Mouse (Mus musculus): Measurements from ENCODE around the gene Ttc1. TPM values are rescaled to one million over a fixed set of nuclear protein-coding genes. Genes with fewer than 3 reads are reported as not detected.

Gene Ttc1
- total and polyA plus RNA-seq, 2 experiments, result 5.9 to 15.8 TPM

- no peak overlapping the region for H3K9ac ChIP-seq (ENCODE audit: low read depth, low read length)
- H3K27me3 ChIP-seq (ENCODE audit: control insufficient read depth, insufficient read depth, low read length), result no peaks in the 10 kb centered on the region
- no peak for DNase-seq (ENCODE audit: extremely low read depth, low read depth, low spot score)
- H3K27ac ChIP-seq (replicated peaks; ENCODE audit: insufficient read depth, low read depth, low read length), result no peak overlapping the region
- TF ChIP-seq CTCF (IDR thresholded peaks at IDR 0.05; ENCODE audit: low read depth, low read length) (no peak), POLR2A (IDR thresholded peaks at IDR 0.05; ENCODE audit: extremely low read depth, insufficient read depth, low read length) (no peak)
- H3K79me2 ChIP-seq (ENCODE audit: control insufficient read depth, insufficient read depth, low read length), result no peaks in the 10 kb centered on the region; the same call in 1 of the 2 replicates
- peaks cover 11% of the 10 kb centered on the region for H3K4me1 ChIP-seq (ENCODE audit: control insufficient read depth, insufficient read depth, low read length)
- 0 out of 2 replicates have a peak, but pooled peaks cover 3% of the 10 kb centered on the region for H3K36me3 ChIP-seq (ENCODE audit: control insufficient read depth, insufficient read depth, low read length)
- no peak overlapping the region for H3K4me3 ChIP-seq (ENCODE audit: insufficient read depth, low read depth, low read length)
- 82% methylated on average over 5 of the region's 5 CpGs for whole genome bisulfite sequencing
Measured at GRCm38 (mm10) chr11:43779551-43779950, 31.7 kb upstream of the Ttc1 start.

DNA sequence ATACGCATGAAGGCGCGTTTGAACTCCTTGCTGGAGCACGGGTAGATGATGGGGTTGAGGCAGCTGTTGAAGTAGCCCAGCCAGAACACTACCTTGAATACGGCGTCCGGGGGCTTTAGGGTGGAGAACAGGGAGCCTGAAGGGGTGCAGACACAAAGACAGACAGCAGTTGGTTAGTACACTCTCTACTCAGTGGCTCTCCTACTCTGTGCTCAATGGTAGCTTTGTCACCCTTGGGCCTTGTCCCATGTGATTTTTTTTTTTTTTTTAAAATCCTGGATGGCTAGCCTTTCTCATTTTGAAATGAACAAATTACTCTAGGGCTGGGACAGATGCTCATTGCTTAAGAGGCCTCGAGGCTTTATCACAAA, 28.5 kb upstream of the Ttc1 start:
- 71% methylated on average over 8 of the region's 8 CpGs for WGBS
- Histone ChIP-seq H3K27me3 (ENCODE audit: control insufficient read depth, insufficient read depth, low read length) (no peaks in the 10 kb centered on the region), H3K9ac (ENCODE audit: low read depth, low read length) (no peak overlapping the region), H3K36me3 (ENCODE audit: control insufficient read depth, insufficient read depth, low read length) (0 out of 2 replicates have a peak, but pooled peaks cover 3% of the 10 kb centered on the region), H3K79me2 (ENCODE audit: control insufficient read depth, insufficient read depth, low read length) (no peaks in the 10 kb centered on the region), H3K4me1 (ENCODE audit: control insufficient read depth, insufficient read depth, low read length) (no peaks in the 10 kb centered on the region), H3K4me3 (ENCODE audit: insufficient read depth, low read depth, low read length) (no peak overlapping the region), H3K27ac (replicated peaks; ENCODE audit: insufficient read depth, low read depth, low read length) (no peak overlapping the region)
- TF ChIP-seq POLR2A (IDR thresholded peaks at IDR 0.05; ENCODE audit: extremely low read depth, insufficient read depth, low read length) (no peak), CTCF (IDR thresholded peaks at IDR 0.05; ENCODE audit: low read depth, low read length) (no peak)
- no peak for DNase-seq (ENCODE audit: extremely low read depth, low read depth, low spot score)

- no peaks in the 10 kb centered on the region for H3K27me3 ChIP-seq (ENCODE audit: control insufficient read depth, insufficient read depth, low read length)
- no peak overlapping the region for H3K4me3 ChIP-seq (ENCODE audit: insufficient read depth, low read depth, low read length)
- H3K79me2 ChIP-seq (ENCODE audit: control insufficient read depth, insufficient read depth, low read length), result no peaks in the 10 kb centered on the region
- no peak for DNase-seq (ENCODE audit: extremely low read depth, low read depth, low spot score)
- TF ChIP-seq POLR2A (IDR thresholded peaks at IDR 0.05; ENCODE audit: extremely low read depth, insufficient read depth, low read length) (no peak), CTCF (IDR thresholded peaks at IDR 0.05; ENCODE audit: low read depth, low read length) (no peak)
- WGBS, result 67% methylated on average over 63 of the region's 63 CpGs
- no peak overlapping the region for H3K9ac ChIP-seq (ENCODE audit: low read depth, low read length)
- no peaks in the 10 kb centered on the region for H3K4me1 ChIP-seq (ENCODE audit: control insufficient read depth, insufficient read depth, low read length)
- H3K36me3 ChIP-seq (ENCODE audit: control insufficient read depth, insufficient read depth, low read length), result 0 out of 2 replicates have a peak, but pooled peaks cover 3% of the 10 kb centered on the region
- H3K27ac ChIP-seq (replicated peaks; ENCODE audit: insufficient read depth, low read depth, low read length), result no peak overlapping the region
Measured at GRCm38 (mm10) chr11:43775469-43776323, 27.9 kb upstream of the Ttc1 start.

DNA sequence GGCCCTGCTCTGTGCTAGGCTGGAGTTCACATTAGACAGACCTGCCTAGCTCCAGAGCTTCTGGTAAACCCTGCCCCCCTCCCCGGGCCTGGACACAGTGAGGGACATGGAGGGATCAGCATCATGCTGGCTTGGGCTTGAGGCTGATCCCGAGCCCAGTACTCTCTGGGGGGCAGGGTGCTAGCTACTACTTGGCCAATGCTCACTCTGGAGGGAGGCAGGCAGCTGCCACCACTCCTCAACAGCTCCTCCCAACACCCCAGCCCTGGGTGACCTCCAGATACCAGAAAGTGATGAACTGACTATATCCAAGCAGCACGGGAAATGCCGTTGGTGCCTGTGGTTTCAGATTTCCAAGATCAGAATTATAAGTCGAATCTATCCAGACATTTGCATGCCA, 25.9 kb upstream of the Ttc1 start:
- Histone ChIP-seq H3K4me1 (ENCODE audit: control insufficient read depth, insufficient read depth, low read length) (no peaks in the 10 kb centered on the region), H3K9ac (ENCODE audit: low read depth, low read length) (no peak overlapping the region), H3K4me3 (ENCODE audit: insufficient read depth, low read depth, low read length) (no peak overlapping the region), H3K27me3 (ENCODE audit: control insufficient read depth, insufficient read depth, low read length) (no peaks in the 10 kb centered on the region), H3K27ac (replicated peaks; ENCODE audit: insufficient read depth, low read depth, low read length) (no peak overlapping the region), H3K36me3 (ENCODE audit: control insufficient read depth, insufficient read depth, low read length) (0 out of 2 replicates have a peak, but pooled peaks cover 3% of the 10 kb centered on the region), H3K79me2 (ENCODE audit: control insufficient read depth, insufficient read depth, low read length) (no peaks in the 10 kb centered on the region)
- no peak for TF ChIP-seq POLR2A (IDR thresholded peaks at IDR 0.05; ENCODE audit: extremely low read depth, insufficient read depth, low read length)
- no peak for TF ChIP-seq CTCF (IDR thresholded peaks at IDR 0.05; ENCODE audit: low read depth, low read length)
- WGBS, result 57% methylated on average over 5 of the region's 5 CpGs
- DNase-seq (ENCODE audit: extremely low read depth, low read depth, low spot score), result no peak

- H3K27me3 ChIP-seq (ENCODE audit: control insufficient read depth, insufficient read depth, low read length), result no peaks in the 10 kb centered on the region
Measured at GRCm38 (mm10) chr11:43770110-43770509, 22.3 kb upstream of the Ttc1 start.

GRCm38 (mm10) chr11:43767749-43768148, 19.9 kb upstream of the Ttc1 start:
- Histone ChIP-seq H3K4me3 (ENCODE audit: insufficient read depth, low read depth, low read length) (no peak overlapping the region), H3K4me1 (ENCODE audit: control insufficient read depth, insufficient read depth, low read length) (no peaks in the 10 kb centered on the region), H3K36me3 (ENCODE audit: control insufficient read depth, insufficient read depth, low read length) (no peaks in the 10 kb centered on the region), H3K27me3 (ENCODE audit: control insufficient read depth, insufficient read depth, low read length) (no peaks in the 10 kb centered on the region), H3K79me2 (ENCODE audit: control insufficient read depth, insufficient read depth, low read length) (no peaks in the 10 kb centered on the region), H3K9ac (ENCODE audit: low read depth, low read length) (no peak overlapping the region), H3K27ac (replicated peaks; ENCODE audit: insufficient read depth, low read depth, low read length) (no peak overlapping the region)
- WGBS, result 71% methylated on average over 11 of the region's 11 CpGs
- no peak for DNase-seq (ENCODE audit: extremely low read depth, low read depth, low spot score)
- TF ChIP-seq CTCF (IDR thresholded peaks at IDR 0.05; ENCODE audit: low read depth, low read length) (no peak), POLR2A (IDR thresholded peaks at IDR 0.05; ENCODE audit: extremely low read depth, insufficient read depth, low read length) (no peak)

More at GRCm38 (mm10) chr11:43770110-43770509, 22.3 kb upstream of the Ttc1 start:
- Histone ChIP-seq H3K9ac (ENCODE audit: low read depth, low read length) (no peak overlapping the region), H3K79me2 (ENCODE audit: control insufficient read depth, insufficient read depth, low read length) (no peaks in the 10 kb centered on the region), H3K36me3 (ENCODE audit: control insufficient read depth, insufficient read depth, low read length) (no peaks in the 10 kb centered on the region), H3K4me1 (ENCODE audit: control insufficient read depth, insufficient read depth, low read length) (no peaks in the 10 kb centered on the region), H3K4me3 (ENCODE audit: insufficient read depth, low read depth, low read length) (no peak overlapping the region), H3K27ac (replicated peaks; ENCODE audit: insufficient read depth, low read depth, low read length) (no peak overlapping the region)
- no peak for DNase-seq (ENCODE audit: extremely low read depth, low read depth, low spot score)
- TF ChIP-seq CTCF (IDR thresholded peaks at IDR 0.05; ENCODE audit: low read depth, low read length), result no peak
- no peak for TF ChIP-seq POLR2A (IDR thresholded peaks at IDR 0.05; ENCODE audit: extremely low read depth, insufficient read depth, low read length)
- WGBS, result 58% methylated on average over 4 of the region's 4 CpGs
